Mouse (Mus musculus) testis, adult 2 months (tissue): ENCODE data around the gene Sgk1.

Experiments
- CTCF ChIP-seq: fragments of 200-500 bp; IDR thresholded peaks from 2 replicates; pipeline ENCODE4 v1.5.1; 2012; ENCODE audit warnings: low read depth, mild to moderate bottlenecking, inconsistent platforms, low read length, moderate library complexity; ENCODE audit not compliant: control insufficient read depth, insufficient read depth, insufficient replicate concordance
- POLR2A ChIP-seq: fragments of 200-500 bp; IDR thresholded peaks from 2 replicates; pipeline ENCODE4 v1.6.1; 2012; ENCODE audit warnings: low read depth, mild to moderate bottlenecking, inconsistent platforms, low read length, moderate library complexity; ENCODE audit not compliant: control insufficient read depth

- TF ChIP-seq POLR2A (no peak), CTCF (no peak)
Measured at GRCm38 (mm10) chr10:21993515-21994373, 111.8 kb downstream of the Sgk1 start.
